8 mouse cellular contexts compared by ENCODE assay signal in genomic region chr8:31033281-31033680, GRCm38 (mm10).
DNase-seq lines count a peak whose midpoint lies in the region; ATAC-seq and TF ChIP-seq lines count a peak whose summit lies in the region.

No protein-coding gene starts in this region.

- peak overlapping the region; percentile 58 for H3K4me3 ChIP-seq in layer of hippocampus, adult 2 months
- H3K4me3 ChIP-seq in lung, adult 2 months (replicated peaks; ENCODE audit: extremely low read depth, low read depth, low read length) = peak overlapping the region; percentile 71
- peak overlapping the region; percentile 43 for H3K4me3 ChIP-seq in neural tube, embryonic 15.5 days (replicated peaks)

- peak; percentile 100 for TF ChIP-seq CTCF in layer of hippocampus, adult 2 months (conservative IDR thresholded peaks at IDR 0.05)
- peak; percentile 96 for TF ChIP-seq CTCF in lung, adult 2 months (IDR thresholded peaks at IDR 0.05; ENCODE audit: insufficient read depth, low read length)

- no peak for TF ChIP-seq POLR2A in lung, adult 2 months (IDR thresholded peaks at IDR 0.05; ENCODE audit: borderline replicate concordance, extremely low read depth, low read depth, low read length)

- peak overlapping the region; percentile 91 for H3K27ac ChIP-seq in layer of hippocampus, adult 2 months
- peak overlapping the region; percentile 82 for H3K27ac ChIP-seq in neural tube, embryonic 15.5 days (replicated peaks)

- 3% methylated on average over 13 of the region's 13 CpGs for WGBS in lung, adult 2 months
- WGBS in neural tube, embryonic 15.5 days = 2% methylated on average over 13 of the region's 13 CpGs

- no peaks in the 10 kb centered on the region for H3K9me3 ChIP-seq in neural tube, embryonic 15.5 days (replicated peaks)

- DNase-seq in ES-CJ7 (ENCODE audit: low read depth, low spot score) = peak; percentile 91
- peak; percentile 88 to 93 for DNase-seq in cerebellum, adult 18-20 months
- peak; percentile 90 for DNase-seq in forelimb bud, embryonic 11.5 days (ENCODE audit: low read depth, low spot score)
- peak; percentile 89 for DNase-seq in heart, postnatal 4 days
- peak; percentile 89 to 96 for DNase-seq in layer of hippocampus, adult 2 months (ENCODE audit: low spot score in 2 of 2)
- peak; percentile 80 for DNase-seq in lung, adult 2 months
- DNase-seq in testis, postnatal 10 days (ENCODE audit: low spot score) = peak; percentile 92

- no peaks in the 10 kb centered on the region for H3K27me3 ChIP-seq in neural tube, embryonic 15.5 days (replicated peaks)

- H3K4me1 ChIP-seq in lung, adult 2 months (ENCODE audit: control insufficient read depth, insufficient read depth, low read length) = 0 out of 2 replicates have a peak, but pooled peaks cover 3% of the 10 kb centered on the region
- H3K4me1 ChIP-seq in neural tube, embryonic 15.5 days = peaks cover 11% of the 10 kb centered on the region

- peak overlapping the region; percentile 63 for H3K4me2 ChIP-seq in neural tube, embryonic 15.5 days

- peak; percentile 65 for ATAC-seq in neural tube, embryonic 15.5 days (ENCODE audit: low FRiP score)

- no peaks in the 10 kb centered on the region for H3K36me3 ChIP-seq in neural tube, embryonic 15.5 days

- H3K9ac ChIP-seq in neural tube, embryonic 15.5 days (replicated peaks) = peak overlapping the region; percentile 53

Comparison
In these comparisons a context has a peak if more than half of its experiments do, and no peak if none do; other contexts are left out.
1. Peak in every context shown above with its lines: DNase-seq, ATAC-seq, H3K4me3 ChIP-seq and H3K27ac ChIP-seq.